Comparison of ENCODE assay signal across 30 mouse cellular contexts in genomic region chrX:73516556-73516955, GRCm38 (mm10). TPM values are rescaled to one million over a fixed set of nuclear protein-coding genes. Genes with fewer than 3 reads are reported as not detected.
DNase-seq lines count a peak whose midpoint lies in the region; ATAC-seq lines count a peak whose summit lies in the region.
"Had no signal": no experiment of that assay in that cellular context is flagged by ENCODE, and none has a peak within 500 bp of the region (broad histone marks: within the 10 kb centered on the region; RNA-seq: fewer than 3 reads in every experiment).

No protein-coding gene starts in this region.

- no peaks in the 10 kb centered on the region for H3K9me3 ChIP-seq in heart, embryonic 12.5 days (replicated peaks)
- H3K9me3 ChIP-seq in hindbrain, embryonic 16.5 days (ENCODE audit: control insufficient read depth, low read length) = no peaks in the 10 kb centered on the region
- H3K9me3 ChIP-seq in hindbrain, embryonic 14.5 days (ENCODE audit: control insufficient read depth, low read length) = no peaks in the 10 kb centered on the region
- no peaks in the 10 kb centered on the region for H3K9me3 ChIP-seq in neural tube, embryonic 13.5 days
- H3K9me3 ChIP-seq in neural tube, embryonic 14.5 days (ENCODE audit: control insufficient read depth, low read length) = no peaks in the 10 kb centered on the region
- H3K9me3 ChIP-seq: midbrain, embryonic 15.5 days had no signal

- H3K4me2 ChIP-seq in heart, embryonic 12.5 days = 0 out of 2 replicates have a peak overlapping the region, but pooled peaks have one; percentile 1
- no peak overlapping the region for H3K4me2 ChIP-seq in hindbrain, embryonic 16.5 days (ENCODE audit: low read length)
- H3K4me2 ChIP-seq in hindbrain, embryonic 14.5 days (replicated peaks) = no peak overlapping the region
- H3K4me2 ChIP-seq in neural tube, embryonic 13.5 days = no peak overlapping the region
- H3K4me2 ChIP-seq in neural tube, embryonic 14.5 days (ENCODE audit: low read depth, low read length) = no peak overlapping the region
- H3K4me2 ChIP-seq: heart, embryonic 11.5 days; midbrain, embryonic 15.5 days had no signal

- H3K4me1 ChIP-seq in heart, embryonic 12.5 days (replicated peaks) = peaks cover 6% of the 10 kb centered on the region; the same call in 1 of the 2 replicates
- no peaks in the 10 kb centered on the region for H3K4me1 ChIP-seq in hindbrain, embryonic 16.5 days (ENCODE audit: control insufficient read depth, insufficient read depth, low read depth, low read length)
- no peaks in the 10 kb centered on the region for H3K4me1 ChIP-seq in hindbrain, embryonic 14.5 days (replicated peaks; ENCODE audit: control insufficient read depth, insufficient read depth, low read length)
- 0 out of 2 replicates have a peak, but pooled peaks cover 4% of the 10 kb centered on the region for H3K4me1 ChIP-seq in neural tube, embryonic 13.5 days (replicated peaks)
- no peaks in the 10 kb centered on the region for H3K4me1 ChIP-seq in neural tube, embryonic 14.5 days (ENCODE audit: control insufficient read depth, insufficient read depth, low read length)
- H3K4me1 ChIP-seq: midbrain, embryonic 15.5 days had no signal

- DNase-seq in heart, postnatal 4 days = no peak
- no peak for DNase-seq in hindbrain, embryonic 14.5 days (ENCODE audit: low spot score)
- DNase-seq in neural tube, embryonic 10.5 days (ENCODE audit: extremely low spot score, low spot score) = no peak
- no peak for DNase-seq in lung, postnatal 10 days
- DNase-seq: cerebellum, adult 11 months; cerebellum, postnatal 10 days; gastrocnemius, adult 2 months; gastrocnemius, postnatal 36 days; kidney, adult 9 months; kidney, postnatal 10 days; liver; lung, adult 2 months; lung, postnatal 14 days; right cerebral cortex, postnatal 4 days; thymus, postnatal 4 days had no signal

- 54% methylated on average over 4 of the region's 4 CpGs for WGBS in heart, embryonic 12.5 days
- WGBS in hindbrain, embryonic 16.5 days = 59% methylated on average over 4 of the region's 4 CpGs
- WGBS in hindbrain, embryonic 14.5 days = 60% methylated on average over 4 of the region's 4 CpGs
- 64% methylated on average over 4 of the region's 4 CpGs for WGBS in neural tube, embryonic 13.5 days
- WGBS in neural tube, embryonic 14.5 days = 68% methylated on average over 4 of the region's 4 CpGs

- H3K27me3 ChIP-seq in heart, embryonic 12.5 days (replicated peaks) = peaks cover 18% of the 10 kb centered on the region
- no peaks in the 10 kb centered on the region for H3K27me3 ChIP-seq in hindbrain, embryonic 16.5 days (replicated peaks; ENCODE audit: control insufficient read depth, insufficient read depth, low read length)
- no peaks in the 10 kb centered on the region for H3K27me3 ChIP-seq in hindbrain, embryonic 14.5 days (ENCODE audit: control insufficient read depth, insufficient read depth, low read length)
- H3K27me3 ChIP-seq in neural tube, embryonic 13.5 days = no peaks in the 10 kb centered on the region
- no peaks in the 10 kb centered on the region for H3K27me3 ChIP-seq in neural tube, embryonic 14.5 days (ENCODE audit: control insufficient read depth, insufficient read depth, low read length)
- H3K27me3 ChIP-seq: midbrain, embryonic 15.5 days had no signal

- H3K4me3 ChIP-seq in heart, embryonic 12.5 days = no peak overlapping the region
- no peak overlapping the region for H3K4me3 ChIP-seq in hindbrain, embryonic 16.5 days (ENCODE audit: low read length)
- H3K4me3 ChIP-seq in hindbrain, embryonic 14.5 days (replicated peaks; ENCODE audit: low read length) = no peak overlapping the region
- H3K4me3 ChIP-seq in neural tube, embryonic 13.5 days = no peak overlapping the region
- H3K4me3 ChIP-seq in neural tube, embryonic 14.5 days (ENCODE audit: low read depth, low read length) = no peak overlapping the region
- H3K4me3 ChIP-seq: erythroblast, embryonic 14.5 days; gastrocnemius, adult 2 months; midbrain, embryonic 15.5 days; myocyte had no signal

- H3K9ac ChIP-seq in heart, embryonic 12.5 days = no peak overlapping the region
- no peak overlapping the region for H3K9ac ChIP-seq in hindbrain, embryonic 16.5 days (ENCODE audit: low read depth, low read length)
- H3K9ac ChIP-seq in hindbrain, embryonic 14.5 days = no peak overlapping the region
- no peak overlapping the region for H3K9ac ChIP-seq in neural tube, embryonic 13.5 days
- no peak overlapping the region for H3K9ac ChIP-seq in neural tube, embryonic 14.5 days (replicated peaks; ENCODE audit: low read depth, low read length)
- H3K9ac ChIP-seq: liver, embryonic 14.5 days; midbrain, embryonic 15.5 days had no signal

- H3K27ac ChIP-seq in heart, embryonic 12.5 days (ENCODE audit: poor library complexity, severe bottlenecking) = 0 out of 2 replicates have a peak overlapping the region, but pooled peaks have one; percentile 27
- H3K27ac ChIP-seq in hindbrain, embryonic 16.5 days (ENCODE audit: low read depth, low read length) = no peak overlapping the region
- no peak overlapping the region for H3K27ac ChIP-seq in hindbrain, embryonic 14.5 days
- no peak overlapping the region for H3K27ac ChIP-seq in neural tube, embryonic 13.5 days (replicated peaks)
- no peak overlapping the region for H3K27ac ChIP-seq in neural tube, embryonic 14.5 days (ENCODE audit: low read depth, low read length)
- H3K27ac ChIP-seq: liver, embryonic 14.5 days; midbrain, embryonic 15.5 days had no signal

- H3K36me3 ChIP-seq in heart, embryonic 12.5 days = no peaks in the 10 kb centered on the region
- no peaks in the 10 kb centered on the region for H3K36me3 ChIP-seq in hindbrain, embryonic 16.5 days (ENCODE audit: control insufficient read depth, insufficient read depth, low read length)
- H3K36me3 ChIP-seq in hindbrain, embryonic 14.5 days (replicated peaks; ENCODE audit: control insufficient read depth, insufficient read depth) = no peaks in the 10 kb centered on the region
- H3K36me3 ChIP-seq in neural tube, embryonic 13.5 days = no peaks in the 10 kb centered on the region
- no peaks in the 10 kb centered on the region for H3K36me3 ChIP-seq in neural tube, embryonic 14.5 days (ENCODE audit: control insufficient read depth, insufficient read depth, low read length)
- H3K36me3 ChIP-seq: midbrain, embryonic 15.5 days had no signal

- no peak for ATAC-seq in heart, embryonic 12.5 days (ENCODE audit: insufficient number of reproducible peaks, low FRiP score)
- peak; percentile 45; the same call in 1 of the 2 replicates for ATAC-seq in hindbrain, embryonic 16.5 days
- no peak for ATAC-seq in hindbrain, embryonic 14.5 days (ENCODE audit: low FRiP score)
- ATAC-seq in neural tube, embryonic 13.5 days (ENCODE audit: low read depth) = peak; percentile 32; the same call in 1 of the 2 replicates
- ATAC-seq in neural tube, embryonic 14.5 days (ENCODE audit: low read depth) = 0 out of 2 replicates have a peak, but pooled peaks have one; percentile 41
- ATAC-seq: forebrain, embryonic 16.5 days; intestine, postnatal 0 days; midbrain, embryonic 15.5 days had no signal

RNA-seq across cellular contexts. Expression of gene Atp2b3, which starts 13.7 kb away (rescaled TPM):
- polyA plus RNA-seq in heart, embryonic 12.5 days (2016; fragmentation: Nextera tagmentation; extraction: Ambion mirVana) = 0.41 and 0.48 TPM in 2 replicates
- total RNA-seq in heart, postnatal 4 days (2021) = under 1 TPM; 0.12 to 0.32 TPM
- 8.9 and 9.1 TPM in 2 replicates for polyA plus RNA-seq in hindbrain, embryonic 16.5 days (2015; fragmentation: Nextera tagmentation; extraction: Ambion mirVana)
- polyA plus RNA-seq in hindbrain, embryonic 14.5 days (2014; fragmentation: Nextera tagmentation; extraction: Ambion mirVana) = 8.4 and 9.5 TPM in 2 replicates
- 3.2 and 3.7 TPM in 2 replicates for polyA plus RNA-seq in neural tube, embryonic 13.5 days (2015; fragmentation: Nextera tagmentation; extraction: Ambion mirVana)
- 5.9 and 9.2 TPM in 2 replicates for polyA plus RNA-seq in neural tube, embryonic 14.5 days (2014; fragmentation: Nextera tagmentation; extraction: Ambion mirVana)
- total RNA-seq: common myeloid progenitor, adult 5-6 weeks; neutrophil, adult 5-6 weeks had no signal
- polyA plus RNA-seq: erythroblast, embryonic 14.5 days; liver, embryonic 14.5 days; spleen, adult 2 months; thymus, postnatal 0 days had no signal

RNA-seq across cellular contexts. Expression of gene Bgn, which starts 33.2 kb away (rescaled TPM):
- polyA plus RNA-seq in heart, embryonic 12.5 days (2016; fragmentation: Nextera tagmentation; extraction: Ambion mirVana) = 71.9 and 72.9 TPM in 2 replicates
- 100 to 1,000 TPM; 286 to 313 TPM for total RNA-seq in heart, postnatal 4 days (2021)
- 23.2 and 40.9 TPM in 2 replicates for polyA plus RNA-seq in hindbrain, embryonic 16.5 days (2015; fragmentation: Nextera tagmentation; extraction: Ambion mirVana)
- 35.0 and 40.7 TPM in 2 replicates for polyA plus RNA-seq in hindbrain, embryonic 14.5 days (2014; fragmentation: Nextera tagmentation; extraction: Ambion mirVana)
- 32.8 and 35.2 TPM in 2 replicates for polyA plus RNA-seq in neural tube, embryonic 13.5 days (2015; fragmentation: Nextera tagmentation; extraction: Ambion mirVana)
- polyA plus RNA-seq in neural tube, embryonic 14.5 days (2014; fragmentation: Nextera tagmentation; extraction: Ambion mirVana) = 8.3 and 36.2 TPM in 2 replicates
- total RNA-seq: neutrophil, adult 5-6 weeks had no signal

RNA-seq across cellular contexts. Expression of gene Haus7, which starts 57.7 kb away (rescaled TPM):
- 61.4 and 63.0 TPM in 2 replicates for polyA plus RNA-seq in heart, embryonic 12.5 days (2016; fragmentation: Nextera tagmentation; extraction: Ambion mirVana)
- 10 to 100 TPM; 27.4 to 27.7 TPM for total RNA-seq in heart, postnatal 4 days (2021)
- polyA plus RNA-seq in hindbrain, embryonic 16.5 days (2015; fragmentation: Nextera tagmentation; extraction: Ambion mirVana) = 68.4 and 70.7 TPM in 2 replicates
- 59.8 and 66.9 TPM in 2 replicates for polyA plus RNA-seq in hindbrain, embryonic 14.5 days (2014; fragmentation: Nextera tagmentation; extraction: Ambion mirVana)
- 59.9 and 64.1 TPM in 2 replicates for polyA plus RNA-seq in neural tube, embryonic 13.5 days (2015; fragmentation: Nextera tagmentation; extraction: Ambion mirVana)
- polyA plus RNA-seq in neural tube, embryonic 14.5 days (2014; fragmentation: Nextera tagmentation; extraction: Ambion mirVana) = 62.0 and 72.1 TPM in 2 replicates

Comparison
In these comparisons a context has a peak if more than half of its experiments do, and no peak if none do; other contexts are left out.
1. ATAC-seq: peak in hindbrain, embryonic 16.5 days (single experiment), neural tube, embryonic 13.5 days (single experiment) and neural tube, embryonic 14.5 days (single experiment); none in heart, embryonic 12.5 days (single experiment) and hindbrain, embryonic 14.5 days (single experiment).